Mouse (Mus musculus): ENCODE measurements around the gene 2700097O09Rik.

DNA sequence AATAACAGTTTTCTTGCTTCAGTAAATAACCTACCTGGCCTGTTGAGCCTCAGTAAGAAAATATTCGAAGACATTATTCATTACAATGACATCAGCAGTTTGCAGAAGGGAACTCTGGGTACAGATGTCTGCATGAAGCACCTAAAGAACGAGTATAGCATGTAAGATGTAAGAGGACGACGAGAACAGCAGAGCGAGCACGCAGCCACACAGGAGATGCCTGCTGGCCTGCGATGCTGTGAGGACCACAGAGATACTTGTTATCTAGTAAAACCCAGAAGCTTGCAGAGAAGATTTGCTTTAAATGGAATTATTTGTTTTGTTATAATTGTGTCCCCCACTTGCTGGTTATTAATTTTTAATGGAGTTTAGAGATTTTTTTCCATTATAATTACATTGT lies 26.6 kb downstream of the 2700097O09Rik start:
- TF ChIP-seq NELFE (IDR thresholded peaks at IDR 0.05; ENCODE audit: low read depth, low read length) (no peak), MXI1 (IDR thresholded peaks at IDR 0.05; ENCODE audit: low read depth, low read length) (no peak), EP300 (IDR thresholded peaks at IDR 0.05; ENCODE audit: low read depth in 1 of 2, low read length in 2 of 2) (peak; percentile 65 to 79), CTCF (IDR thresholded peaks at IDR 0.05 in 2 of 3, conservative IDR thresholded peaks at IDR 0.05 in 1 of 3; ENCODE audit: control insufficient read depth in 1 of 3, insufficient read depth in 1 of 3, low read depth in 2 of 3, low read length in 3 of 3, poor library complexity in 1 of 3, severe bottlenecking in 1 of 3) (no peak), MYC (IDR thresholded peaks at IDR 0.05; ENCODE audit: low read depth, low read length) (no peak), RCOR1 (IDR thresholded peaks at IDR 0.05; ENCODE audit: low read depth, low read length) (peak; percentile 76), CHD1 (IDR thresholded peaks at IDR 0.05; ENCODE audit: low read depth, low read length) (no peak), POLR2A (IDR thresholded peaks at IDR 0.05; ENCODE audit: control insufficient read depth in 1 of 2, insufficient read depth in 1 of 2, low read depth in 1 of 2, low read length in 2 of 2, poor library complexity in 1 of 2) (no peak)

All from MEL (cell line).